19 mouse cellular contexts compared by ENCODE assay signal in the genomic region with DNA sequence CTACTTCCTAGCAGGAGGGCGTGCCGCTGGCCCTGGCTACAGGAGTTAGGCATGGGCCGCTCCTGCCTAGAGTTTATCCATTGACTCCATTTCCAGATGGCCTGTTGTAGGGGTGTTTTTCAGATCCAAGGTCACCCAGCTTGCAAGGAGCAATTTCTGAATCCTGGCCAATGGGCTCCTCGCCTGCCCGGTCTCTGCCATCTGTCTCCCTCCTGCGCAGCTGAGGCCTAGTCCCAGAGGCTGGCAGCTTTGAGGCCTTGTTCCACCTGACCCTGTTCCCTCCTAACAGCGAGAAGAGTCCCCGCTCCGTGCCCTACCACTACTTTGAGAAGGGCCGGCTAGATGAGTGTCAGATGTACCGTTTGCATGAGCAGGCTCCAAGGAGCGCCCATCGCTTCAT. TPM values are rescaled to one million over a fixed set of nuclear protein-coding genes. Genes with fewer than 3 reads are reported as not detected.
DNase-seq lines count a peak whose midpoint lies in the region; ATAC-seq lines count a peak whose summit lies in the region.
"Had no signal": no experiment of that assay in that cellular context is flagged by ENCODE, and none has a peak within 500 bp of the region (broad histone marks: within the 10 kb centered on the region; RNA-seq: fewer than 3 reads in every experiment).

No protein-coding gene starts in this region.

- H3K27ac ChIP-seq in forebrain, embryonic 13.5 days, result peak overlapping the region; percentile 69; the same call in 1 of the 2 replicates
- H3K27ac ChIP-seq in forebrain, embryonic 10.5 days, result no peak overlapping the region
- H3K27ac ChIP-seq in liver, embryonic 12.5 days, result no peak overlapping the region
- H3K27ac ChIP-seq: embryonic facial prominence, embryonic 12.5 days; heart, embryonic 13.5 days; intestine, embryonic 15.5 days; midbrain, embryonic 13.5 days had no signal

- no peak overlapping the region for H3K4me2 ChIP-seq in forebrain, embryonic 13.5 days
- no peak overlapping the region for H3K4me2 ChIP-seq in liver, embryonic 12.5 days
- H3K4me2 ChIP-seq: embryonic facial prominence, embryonic 12.5 days; heart, embryonic 13.5 days; intestine, embryonic 15.5 days; midbrain, embryonic 13.5 days had no signal

- DNase-seq in forebrain, embryonic 10.5 days (ENCODE audit: extremely low spot score, low spot score), result no peak
- peak; percentile 93 for DNase-seq in left cerebral cortex, postnatal 4 days
- DNase-seq in left cerebral cortex, adult 9 months (ENCODE audit: low spot score in 2 of 2), result no peak
- DNase-seq in cerebellum, postnatal 10 days, result peak; percentile 94 to 96
- DNase-seq: B cell, adult 2 months; liver; lung, postnatal 4 days had no signal

- WGBS in forebrain, embryonic 13.5 days, result 81% methylated on average over 13 of the region's 13 CpGs
- WGBS in forebrain, embryonic 10.5 days, result 95% methylated on average over 13 of the region's 13 CpGs
- 89% methylated on average over 13 of the region's 13 CpGs for WGBS in liver, embryonic 12.5 days (ENCODE audit: insufficient replicate concordance)

- H3K9me3 ChIP-seq in forebrain, embryonic 13.5 days (replicated peaks), result no peaks in the 10 kb centered on the region
- H3K9me3 ChIP-seq in forebrain, embryonic 10.5 days, result no peaks in the 10 kb centered on the region
- no peaks in the 10 kb centered on the region for H3K9me3 ChIP-seq in liver, embryonic 12.5 days (replicated peaks)
- H3K9me3 ChIP-seq: embryonic facial prominence, embryonic 12.5 days; heart, embryonic 13.5 days; intestine, embryonic 15.5 days; midbrain, embryonic 13.5 days had no signal

- no peak overlapping the region for H3K4me3 ChIP-seq in forebrain, embryonic 13.5 days
- H3K4me3 ChIP-seq in forebrain, embryonic 10.5 days, result no peak overlapping the region
- no peak overlapping the region for H3K4me3 ChIP-seq in liver, embryonic 12.5 days
- H3K4me3 ChIP-seq: embryonic facial prominence, embryonic 12.5 days; heart, embryonic 13.5 days; intestine, embryonic 15.5 days; midbrain, embryonic 13.5 days had no signal

- intact Hi-C loops in left cerebral cortex, postnatal 4 days (cut with DNase I), result no loop called here

- 0 out of 2 replicates have a peak, but pooled peaks cover 5% of the 10 kb centered on the region for H3K4me1 ChIP-seq in forebrain, embryonic 13.5 days
- H3K4me1 ChIP-seq in forebrain, embryonic 10.5 days, result peaks cover 6% of the 10 kb centered on the region
- H3K4me1 ChIP-seq in liver, embryonic 12.5 days, result peaks cover 13% of the 10 kb centered on the region
- H3K4me1 ChIP-seq: midbrain, embryonic 13.5 days had no signal

- no peak overlapping the region for H3K9ac ChIP-seq in forebrain, embryonic 13.5 days
- H3K9ac ChIP-seq in liver, embryonic 12.5 days, result no peak overlapping the region
- H3K9ac ChIP-seq: embryonic facial prominence, embryonic 12.5 days; heart, embryonic 13.5 days; intestine, embryonic 15.5 days; midbrain, embryonic 13.5 days had no signal

- no peaks in the 10 kb centered on the region for H3K27me3 ChIP-seq in forebrain, embryonic 13.5 days
- no peaks in the 10 kb centered on the region for H3K27me3 ChIP-seq in forebrain, embryonic 10.5 days (ENCODE audit: poor library complexity, severe bottlenecking)
- no peaks in the 10 kb centered on the region for H3K27me3 ChIP-seq in liver, embryonic 12.5 days (replicated peaks)
- H3K27me3 ChIP-seq: embryonic facial prominence, embryonic 12.5 days; heart, embryonic 13.5 days; intestine, embryonic 15.5 days; midbrain, embryonic 13.5 days had no signal

- 0 out of 2 replicates have a peak, but pooled peaks cover 5% of the 10 kb centered on the region for H3K36me3 ChIP-seq in forebrain, embryonic 13.5 days (ENCODE audit: poor library complexity, severe bottlenecking)
- H3K36me3 ChIP-seq in forebrain, embryonic 10.5 days (replicated peaks), result peaks cover 19% of the 10 kb centered on the region
- peaks cover 46% of the 10 kb centered on the region for H3K36me3 ChIP-seq in liver, embryonic 12.5 days
- H3K36me3 ChIP-seq: intestine, embryonic 15.5 days had no signal

- ATAC-seq in forebrain, embryonic 13.5 days, result no peak
- ATAC-seq in cerebellum, adult (ENCODE audit: insufficient number of reproducible peaks, low FRiP score, low TSS enrichment), result peak; percentile 49; the same call in 1 of the 2 replicates
- no peak for ATAC-seq in frontal cortex, adult (ENCODE audit: low TSS enrichment)
- ATAC-seq in liver, embryonic 12.5 days, result no peak
- ATAC-seq: intestine, embryonic 15.5 days; midbrain, embryonic 13.5 days had no signal

RNA-seq across cellular contexts. Expression of gene St6galnac6, which starts 2.8 kb away (rescaled TPM):
- polyA plus RNA-seq in forebrain, embryonic 13.5 days (2015; fragmentation: Nextera tagmentation; extraction: Ambion mirVana), result 10.0 and 10.8 TPM in 2 replicates
- 13.3 and 13.8 TPM in 2 replicates for polyA plus RNA-seq in forebrain, embryonic 10.5 days (2016; fragmentation: Nextera tagmentation; extraction: Ambion mirVana)
- 10 to 100 TPM; 78.8 to 91.8 TPM for total RNA-seq in left cerebral cortex, postnatal 4 days (2021)
- polyA plus RNA-seq in liver, embryonic 12.5 days (2016; fragmentation: Nextera tagmentation; extraction: Ambion mirVana), result 14.5 and 15.4 TPM in 2 replicates

RNA-seq across cellular contexts. Expression of gene St6galnac4, which starts 9.8 kb away (rescaled TPM):
- 14.5 and 16.5 TPM in 2 replicates for polyA plus RNA-seq in forebrain, embryonic 13.5 days (2015; fragmentation: Nextera tagmentation; extraction: Ambion mirVana)
- 15.7 and 17.6 TPM in 2 replicates for polyA plus RNA-seq in forebrain, embryonic 10.5 days (2016; fragmentation: Nextera tagmentation; extraction: Ambion mirVana)
- total RNA-seq in left cerebral cortex, postnatal 4 days (2021), result 10 to 100 TPM; 35.7 to 38.4 TPM
- polyA plus RNA-seq in liver, embryonic 12.5 days (2016; fragmentation: Nextera tagmentation; extraction: Ambion mirVana), result 17.5 and 18.9 TPM in 2 replicates

RNA-seq across cellular contexts. Expression of gene 9430097D07Rik, which starts 21.2 kb away (rescaled TPM):
- 0.18 and 0.39 TPM in 2 replicates for polyA plus RNA-seq in forebrain, embryonic 13.5 days (2015; fragmentation: Nextera tagmentation; extraction: Ambion mirVana)
- 0.19 and 0.30 TPM in 2 replicates for polyA plus RNA-seq in forebrain, embryonic 10.5 days (2016; fragmentation: Nextera tagmentation; extraction: Ambion mirVana)
- total RNA-seq in left cerebral cortex, postnatal 4 days (2021), result under 1 TPM; 0.62 to 0.84 TPM
- polyA plus RNA-seq in liver, embryonic 12.5 days (2016; fragmentation: Nextera tagmentation; extraction: Ambion mirVana), result not detected in 2 replicates
- total RNA-seq: granulocyte monocyte progenitor cell, adult 5-6 weeks; hematopoietic stem cell, adult 5-6 weeks had no signal
- polyA plus RNA-seq: intestine, embryonic 15.5 days; lung, adult 2 months; thymus, postnatal 0 days had no signal

RNA-seq across cellular contexts. Expression of gene Pip5kl1, which starts 22.1 kb away (rescaled TPM):
- 1.7 and 3.4 TPM in 2 replicates for polyA plus RNA-seq in forebrain, embryonic 13.5 days (2015; fragmentation: Nextera tagmentation; extraction: Ambion mirVana)
- 1.8 TPM in 2 replicates for polyA plus RNA-seq in forebrain, embryonic 10.5 days (2016; fragmentation: Nextera tagmentation; extraction: Ambion mirVana)
- total RNA-seq in left cerebral cortex, postnatal 4 days (2021), result 10 to 100 TPM in 1 of 2 experiments, 1 to 10 TPM in 1; 9.4 to 11.5 TPM
- 0.13 TPM in 1 of 2 replicates, not detected in the other for polyA plus RNA-seq in liver, embryonic 12.5 days (2016; fragmentation: Nextera tagmentation; extraction: Ambion mirVana)
- total RNA-seq: granulocyte monocyte progenitor cell, adult 5-6 weeks; hematopoietic stem cell, adult 5-6 weeks had no signal
- polyA plus RNA-seq: heart, embryonic 13.5 days had no signal

RNA-seq across cellular contexts. Expression of gene Ak1, which starts 24.8 kb away (rescaled TPM):
- polyA plus RNA-seq in forebrain, embryonic 13.5 days (2015; fragmentation: Nextera tagmentation; extraction: Ambion mirVana), result 48.8 and 48.9 TPM in 2 replicates
- 17.8 and 20.2 TPM in 2 replicates for polyA plus RNA-seq in forebrain, embryonic 10.5 days (2016; fragmentation: Nextera tagmentation; extraction: Ambion mirVana)
- total RNA-seq in left cerebral cortex, postnatal 4 days (2021), result 100 to 1,000 TPM; 100 to 106 TPM
- polyA plus RNA-seq in liver, embryonic 12.5 days (2016; fragmentation: Nextera tagmentation; extraction: Ambion mirVana), result 2.6 TPM in 2 replicates

Comparison
In these comparisons a context has a peak if more than half of its experiments do, and no peak if none do; other contexts are left out.
1. DNase-seq: peak in left cerebral cortex, postnatal 4 days (single experiment) and cerebellum, postnatal 10 days (2 of 2); none in forebrain, embryonic 10.5 days (single experiment) and left cerebral cortex, adult 9 months (0 of 2).